Mouse (Mus musculus) telencephalon, adult 2 months (tissue): Measurements from ENCODE around the gene Dnah17.

Experiments
- DNase-seq: peaks from one replicate; pipeline ENCODE4 v3.0.0-alpha.2; 2011; ENCODE audit warnings: low read depth, low spot score

The Dnah17 gene

DNA sequence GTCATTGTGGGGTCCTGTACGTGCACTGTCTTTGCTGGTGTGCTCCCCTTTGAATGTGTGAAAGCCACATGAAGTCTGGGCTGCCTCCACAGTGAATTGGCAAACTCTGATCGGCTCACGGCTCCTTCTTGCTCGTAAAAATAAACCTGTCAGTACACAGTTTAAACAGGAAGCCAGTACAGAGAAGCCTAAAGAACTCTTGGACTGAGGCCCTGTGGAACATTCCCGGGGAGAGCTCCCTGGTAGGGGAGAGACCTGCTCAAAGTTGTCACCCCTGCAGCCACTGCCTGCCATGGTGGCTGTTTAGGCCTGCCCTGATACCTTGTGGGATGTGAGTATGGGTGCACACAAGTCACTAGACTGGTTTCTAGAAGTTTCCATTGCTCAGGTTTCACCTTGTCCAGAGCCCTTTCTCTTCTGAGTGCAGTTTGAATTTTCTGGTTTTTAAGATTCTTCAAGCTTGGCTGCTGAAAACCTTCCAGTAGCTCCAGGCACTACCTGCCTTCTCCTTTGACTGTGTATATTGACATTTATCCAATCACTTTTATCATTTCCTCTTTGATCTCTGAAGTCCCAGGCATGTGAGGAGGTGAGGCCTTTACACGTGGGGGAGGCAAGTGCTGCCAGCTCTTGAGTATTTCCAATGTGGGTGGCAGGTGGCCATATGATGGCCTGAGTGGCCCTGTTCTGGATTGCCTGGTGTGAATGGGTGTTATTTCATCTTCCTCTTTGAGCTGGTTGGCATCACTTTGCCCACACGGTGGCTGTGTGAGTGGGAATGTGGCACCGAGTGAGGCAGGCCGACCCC lies 136.0 kb downstream of the Dnah17 start:
- DNase-seq: peak; percentile 57

DNA sequence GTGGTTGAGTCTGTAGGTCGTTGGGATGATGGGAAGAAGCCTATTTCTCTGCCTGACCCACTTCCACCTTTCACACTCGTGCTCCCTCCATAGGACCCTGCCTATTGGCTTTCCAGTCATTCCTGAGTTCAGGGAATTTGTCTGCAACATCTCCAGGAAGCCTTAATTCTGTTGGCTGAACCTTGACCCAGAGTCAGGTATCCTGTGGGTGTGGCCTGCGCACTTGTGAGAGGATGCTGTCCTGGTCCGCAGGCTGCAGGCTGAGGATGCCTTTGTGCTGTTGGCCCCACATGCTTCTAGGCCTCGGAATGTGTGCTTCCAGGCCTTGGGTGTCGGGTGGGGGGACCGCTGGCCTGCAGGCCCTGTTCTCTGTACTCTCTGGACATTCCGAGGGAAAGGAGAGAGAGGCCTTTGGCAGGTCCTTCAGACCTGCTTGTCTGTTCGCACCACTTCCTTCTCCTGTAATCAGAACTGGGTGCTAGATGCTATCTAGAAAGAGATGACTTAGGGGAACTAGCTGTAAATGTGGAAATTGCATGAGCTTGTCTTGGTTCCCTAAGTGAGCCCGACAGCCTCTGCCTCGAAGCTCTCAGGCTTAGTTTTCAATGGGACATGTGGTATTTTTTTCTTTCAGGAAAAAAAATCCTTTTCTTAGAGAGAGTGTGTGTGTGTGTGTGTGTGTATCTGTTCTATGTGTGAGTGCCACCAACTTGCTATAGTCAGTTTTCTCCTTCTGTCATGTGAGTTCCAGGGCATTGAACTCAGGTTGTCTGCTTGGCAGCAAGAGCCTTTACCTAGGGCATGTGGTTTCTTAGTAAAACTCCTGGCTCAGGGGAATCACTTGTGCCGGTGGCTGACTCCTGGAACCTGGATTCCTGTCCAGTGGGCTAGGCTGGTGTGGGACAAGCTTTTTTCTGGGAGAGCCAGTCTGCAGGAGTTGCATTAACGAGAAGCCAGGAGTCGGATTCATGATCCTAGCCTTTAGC lies 137.0 kb downstream of the Dnah17 start:
- DNase-seq: no peak

DNA sequence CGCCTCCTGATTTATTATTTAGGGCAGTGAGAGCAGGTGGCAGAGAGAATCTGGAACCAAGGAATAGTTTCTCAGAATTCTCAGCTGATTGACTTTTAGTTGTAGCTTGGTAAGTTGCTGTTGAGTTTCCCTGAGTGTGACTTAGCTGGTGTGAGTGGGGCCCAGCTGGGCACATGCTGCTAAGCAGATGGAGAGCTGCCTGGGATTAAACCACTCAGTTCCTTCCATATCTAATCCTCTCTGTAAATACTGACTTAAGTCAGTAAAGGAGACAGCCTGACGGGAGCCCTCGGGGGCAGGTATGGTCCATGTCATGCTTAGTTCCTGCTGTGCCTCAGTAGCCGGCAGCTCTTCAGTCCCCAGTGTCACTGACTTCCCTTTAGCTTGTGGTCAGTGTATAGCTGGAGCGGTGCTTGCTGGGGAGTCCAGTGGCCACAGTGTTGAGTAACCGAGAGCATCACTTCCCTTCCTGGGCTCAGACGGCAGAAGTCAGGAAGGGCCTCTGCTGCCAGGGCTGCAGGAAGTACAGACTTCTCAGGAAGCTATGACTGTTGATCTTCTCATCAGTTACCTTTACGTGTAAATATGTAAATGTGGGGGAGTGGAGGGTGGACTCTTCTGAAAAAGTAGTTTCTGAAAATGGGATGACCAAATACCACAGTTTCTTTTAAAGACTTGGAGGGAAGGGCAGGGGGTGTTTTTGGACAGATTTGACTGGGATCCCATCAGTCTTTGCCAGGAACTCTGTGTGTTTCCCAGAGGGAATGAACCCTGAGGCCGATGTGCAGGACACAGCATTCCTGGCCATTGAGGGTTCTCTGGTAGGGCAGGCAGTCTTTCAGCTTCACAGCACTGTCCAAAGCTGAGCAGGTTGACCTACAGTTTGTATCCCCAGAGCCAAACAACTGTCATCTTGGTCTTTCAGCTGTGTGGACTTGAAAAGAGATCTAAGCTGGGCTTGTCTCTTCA lies 138.6 kb downstream of the Dnah17 start:
- no peak for DNase-seq

DNA sequence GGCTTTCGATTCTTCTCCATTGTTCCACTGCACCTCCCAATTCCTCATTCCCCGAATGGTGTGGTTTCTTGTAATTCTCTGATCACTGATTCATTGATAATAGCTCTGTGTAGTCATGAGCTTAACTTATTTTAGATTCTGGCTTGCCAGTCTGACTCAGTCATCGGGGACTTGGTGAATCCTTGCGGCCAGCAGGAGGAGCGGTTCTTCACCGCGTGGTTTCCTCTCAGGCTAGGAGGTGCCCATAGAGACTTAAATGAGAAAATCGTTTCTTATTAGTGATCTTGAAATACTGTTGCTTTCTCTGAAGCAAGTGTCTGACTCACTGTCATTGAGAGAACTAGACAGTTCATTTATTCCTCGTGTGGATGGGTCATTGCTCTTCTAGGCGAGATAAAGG lies 140.5 kb downstream of the Dnah17 start:
- DNase-seq: no peak

DNA sequence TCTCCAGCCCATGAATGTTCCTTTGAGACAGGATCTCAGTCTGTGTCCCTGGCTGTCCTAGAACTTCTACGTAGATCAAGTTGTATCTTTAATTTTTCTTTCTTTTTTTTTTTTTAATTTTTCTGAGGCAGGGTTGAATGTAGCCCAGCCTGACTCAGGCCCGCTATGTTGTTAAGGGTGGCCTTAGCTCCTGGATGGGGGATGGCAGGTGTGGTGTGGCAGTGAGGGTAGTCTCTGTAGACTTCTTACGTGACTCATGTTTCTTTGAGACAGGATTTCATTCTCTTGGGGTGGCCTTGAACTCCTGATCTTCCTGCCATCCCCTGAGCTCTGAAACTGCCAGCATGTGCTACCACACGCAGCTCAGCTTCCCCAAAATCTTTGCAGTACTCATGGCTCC lies 141.2 kb downstream of the Dnah17 start:
- no peak for DNase-seq

DNA sequence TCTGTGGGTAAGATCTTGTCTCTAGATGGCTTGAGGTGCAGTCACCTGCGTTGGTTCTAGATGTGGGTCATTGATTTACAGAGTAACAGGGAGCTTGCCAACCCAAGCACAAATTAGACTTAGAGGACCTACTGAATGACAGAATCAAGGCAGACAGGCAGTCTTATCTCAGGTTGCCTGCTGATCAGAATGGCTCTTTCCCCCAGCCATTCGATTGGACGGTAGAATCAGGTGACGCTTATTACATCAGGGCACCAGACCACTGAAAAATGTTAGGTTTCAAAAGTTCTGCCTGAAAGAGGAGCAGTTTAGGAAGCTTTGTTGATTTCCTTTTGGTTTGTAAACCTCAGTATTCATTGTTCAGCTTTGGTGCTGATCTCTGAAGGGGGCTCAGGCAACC lies 142.5 kb downstream of the Dnah17 start:
- no peak for DNase-seq

DNA sequence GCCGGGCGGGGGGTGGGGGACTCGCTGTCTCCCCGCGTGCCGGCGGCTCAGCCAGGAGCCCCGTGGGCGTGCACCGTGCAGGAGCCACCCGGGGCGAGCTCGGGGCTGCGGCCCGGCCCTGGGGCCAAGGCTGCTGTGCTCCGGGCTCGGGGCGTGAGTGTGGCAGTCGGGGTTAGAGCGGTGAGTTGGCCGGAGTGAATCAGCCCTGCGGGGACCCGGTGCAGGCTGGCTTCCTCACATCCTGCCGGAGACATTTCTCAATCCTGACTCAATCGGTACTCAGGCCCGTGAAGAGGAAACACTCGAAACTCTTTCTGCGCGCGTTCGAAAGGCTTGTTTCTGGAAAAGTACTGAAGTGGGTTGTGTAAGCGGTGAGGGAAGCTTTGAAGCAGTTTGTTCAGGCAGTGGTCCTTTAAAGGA lies 143.4 kb downstream of the Dnah17 start:
- no peak for DNase-seq

DNA sequence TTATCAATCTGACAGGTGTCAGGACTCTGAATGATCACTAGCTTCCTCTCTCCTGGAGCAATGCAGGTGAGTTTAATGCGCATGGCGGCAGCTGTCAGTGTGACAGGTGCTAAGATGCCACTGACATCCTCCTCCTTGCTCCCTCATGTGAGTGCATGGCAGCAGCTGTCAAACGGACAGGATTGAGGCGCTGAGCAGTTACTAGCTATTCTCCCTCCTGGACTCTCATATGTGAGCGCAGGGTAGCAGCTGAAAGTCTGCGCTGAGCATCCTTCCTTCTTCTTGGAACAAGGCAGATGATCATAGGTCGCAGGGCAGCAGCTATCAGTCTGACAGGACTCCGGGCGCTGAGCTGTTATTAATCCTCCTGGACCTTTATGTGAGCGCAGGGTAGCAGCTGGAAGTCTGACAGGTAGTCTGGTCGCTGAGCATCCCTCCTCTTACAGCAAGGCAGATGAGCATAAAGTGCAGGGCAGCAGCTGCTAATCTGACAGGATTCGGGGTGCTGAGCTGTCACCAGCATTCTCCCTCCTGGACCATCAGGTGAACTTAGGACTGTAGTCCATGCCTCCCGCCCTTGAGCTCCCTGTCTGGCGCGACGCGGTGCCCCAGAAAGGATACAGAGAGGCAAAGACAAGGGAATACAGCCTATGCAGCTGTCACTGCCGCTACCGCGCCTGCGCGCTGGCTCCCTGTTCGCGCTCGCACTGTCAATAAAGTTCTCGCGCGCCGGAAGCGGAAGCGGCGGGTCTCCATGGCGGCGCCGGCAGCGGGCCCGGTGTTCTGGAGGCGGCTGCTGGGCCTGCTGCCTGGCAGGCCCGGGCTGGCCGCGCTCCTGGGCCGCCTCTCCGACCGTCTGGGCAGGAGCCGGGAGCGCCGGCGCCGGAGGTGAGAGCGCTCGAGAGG lies 144.1 kb downstream of the Dnah17 start, which contains the start of gene Pgs1:
Gene Pgs1 (plus strand): TSS at position 167 of the 906 bp plus-strand sequence.
- peak; percentile 76 for DNase-seq

DNA sequence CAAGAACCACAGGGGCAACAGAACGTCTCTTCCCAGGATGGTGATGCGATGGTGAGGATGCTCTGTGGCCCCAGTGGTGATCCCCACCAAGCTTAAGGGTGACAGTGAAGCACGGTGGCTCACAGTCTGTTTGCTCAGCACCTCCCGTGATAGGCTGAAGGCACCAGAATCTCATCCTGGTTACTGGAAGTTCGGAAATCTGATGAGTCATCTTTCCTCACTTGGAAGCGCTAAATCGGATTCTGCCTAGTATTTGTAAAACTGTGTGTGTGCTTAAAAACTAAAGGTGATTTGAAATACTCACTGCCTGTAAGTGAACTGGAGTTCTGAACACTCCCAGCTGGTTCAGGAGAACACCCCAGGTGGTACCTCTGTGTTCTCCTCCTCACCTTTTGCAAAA lies 146.7 kb downstream of the Dnah17 start:
- no peak for DNase-seq

DNA sequence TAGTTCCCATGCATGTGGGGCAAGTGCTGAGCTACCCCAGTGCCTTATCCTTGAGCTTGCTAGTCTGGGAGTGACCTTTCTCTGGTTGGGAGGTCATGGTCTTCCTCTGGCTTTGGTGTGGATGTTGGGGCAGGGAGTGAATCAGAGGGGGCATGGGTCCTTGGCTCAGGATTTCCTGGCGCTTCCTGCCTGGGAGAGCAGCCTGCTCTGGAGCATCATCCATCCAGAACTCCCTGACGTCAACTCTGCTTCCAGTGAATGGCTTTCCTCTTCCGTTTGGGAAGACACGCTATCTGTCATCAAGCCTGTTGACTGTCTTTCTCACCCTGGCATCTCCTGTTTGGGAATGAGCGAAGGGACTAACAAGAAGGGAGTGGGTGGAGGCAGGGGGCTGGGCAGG lies 148.0 kb downstream of the Dnah17 start:
- no peak for DNase-seq

DNA sequence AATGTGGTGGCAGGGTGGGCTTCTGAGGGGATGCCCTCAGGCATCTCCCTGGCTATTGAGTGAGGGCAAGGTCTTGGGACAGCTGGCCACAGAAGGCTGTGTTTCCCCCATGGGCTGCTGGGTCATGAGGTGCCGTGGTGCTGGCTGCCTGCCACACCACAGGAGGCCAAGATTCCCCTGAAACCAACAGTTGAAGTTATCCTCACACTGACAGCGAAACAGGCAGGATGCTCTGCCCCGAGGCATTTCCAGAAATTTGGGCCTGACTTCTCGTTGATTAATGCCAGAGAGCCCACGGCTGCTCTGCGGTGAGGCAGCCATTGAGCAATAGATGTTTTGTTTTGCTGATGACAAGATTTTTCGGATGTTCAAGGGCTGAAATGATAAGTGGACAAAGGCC lies 151.0 kb downstream of the Dnah17 start:
- no peak for DNase-seq

DNA sequence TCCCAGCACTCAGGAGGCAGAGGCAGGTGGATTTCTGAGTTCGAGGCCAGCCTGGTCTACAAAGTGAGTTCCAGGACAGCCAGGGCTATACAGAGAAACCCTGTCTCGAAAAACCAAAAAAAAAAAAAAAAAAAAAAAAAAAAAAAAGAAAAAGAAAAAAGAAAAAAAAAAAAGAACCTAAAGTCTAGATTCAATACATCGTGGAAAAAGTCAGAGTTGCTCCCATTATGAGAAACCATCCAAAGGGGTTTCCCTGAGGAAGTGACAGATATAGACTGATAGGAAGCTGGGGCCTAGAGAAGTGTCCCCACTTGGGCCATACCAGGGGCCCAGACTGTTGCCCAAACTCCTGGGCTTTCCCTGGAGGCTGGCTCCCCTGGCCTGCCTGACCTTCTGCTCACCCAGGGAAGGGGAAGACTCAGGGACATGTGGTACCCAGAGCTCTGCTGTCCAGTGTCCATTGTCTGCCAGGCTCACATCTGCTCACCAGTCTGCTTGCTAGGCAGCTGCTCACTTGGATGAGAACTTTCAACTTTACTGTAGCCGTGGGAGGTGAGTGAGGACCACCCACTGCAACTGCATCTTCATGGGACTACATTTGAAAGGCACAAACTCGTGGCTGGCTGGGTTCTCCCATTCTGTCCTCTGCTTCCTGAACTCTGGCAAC lies 152.6 kb downstream of the Dnah17 start:
- DNase-seq: no peak

DNA sequence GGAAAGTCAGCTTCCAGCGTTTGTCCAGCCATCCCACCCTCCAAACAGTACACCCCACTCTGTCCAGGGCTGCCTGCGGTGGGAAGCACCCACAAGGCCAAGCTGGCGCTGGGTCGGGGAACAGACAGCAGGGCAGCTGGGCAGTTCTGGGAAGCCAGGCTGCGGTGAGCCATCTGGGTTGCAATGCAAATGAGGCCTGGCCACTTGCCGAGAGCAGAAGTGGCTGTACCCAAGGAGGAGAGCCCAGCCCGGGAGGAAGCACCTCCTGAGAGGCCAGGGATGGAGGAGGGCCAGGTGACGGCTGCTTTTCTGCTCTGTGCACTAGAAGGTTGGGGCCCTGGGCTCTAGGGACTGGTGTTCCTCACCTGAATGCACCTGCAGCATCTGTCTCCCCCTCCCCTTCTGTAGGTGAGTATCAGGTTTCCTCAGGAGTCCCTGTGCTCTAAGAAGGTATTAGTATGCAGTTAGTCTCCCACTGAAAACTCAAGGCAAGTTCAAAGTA lies 154.3 kb downstream of the Dnah17 start:
- no peak for DNase-seq

DNA sequence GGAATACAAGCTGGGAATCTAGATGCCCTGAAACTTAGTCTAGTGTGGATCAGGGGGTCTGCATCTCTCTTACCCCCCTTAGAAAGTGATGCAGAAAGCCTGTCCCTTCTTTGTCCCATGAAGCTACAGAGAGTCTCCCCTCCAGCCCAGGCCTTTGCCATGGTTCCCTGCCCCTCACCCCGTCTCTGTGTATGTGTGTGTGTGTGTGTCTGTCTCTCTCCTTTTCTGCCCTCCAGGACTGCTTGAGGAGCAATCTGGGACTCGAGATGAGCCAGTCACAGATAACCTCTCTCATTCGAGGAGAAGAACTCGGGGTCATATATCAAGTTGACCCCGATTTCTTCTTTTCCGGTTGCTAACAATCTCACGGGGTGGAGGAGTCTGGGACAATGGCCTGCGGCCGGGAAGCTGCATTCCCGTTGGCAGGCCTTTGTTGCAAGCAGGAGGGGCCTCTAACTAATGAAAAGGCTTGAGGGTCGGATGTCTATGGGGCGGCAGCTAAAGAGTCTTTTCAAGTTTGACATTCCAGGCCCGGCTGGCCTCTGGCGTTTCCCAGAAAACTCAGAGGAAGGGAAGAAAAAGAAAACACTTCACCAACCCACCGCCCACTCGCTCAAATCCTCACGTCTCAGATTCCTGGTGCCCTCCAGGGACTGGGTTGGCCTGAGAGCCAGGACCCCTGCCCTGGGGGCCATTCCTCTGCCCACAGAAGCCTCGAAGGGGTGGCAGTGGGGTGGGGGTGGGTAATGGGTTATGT lies 155.0 kb downstream of the Dnah17 start:
- no peak for DNase-seq

DNA sequence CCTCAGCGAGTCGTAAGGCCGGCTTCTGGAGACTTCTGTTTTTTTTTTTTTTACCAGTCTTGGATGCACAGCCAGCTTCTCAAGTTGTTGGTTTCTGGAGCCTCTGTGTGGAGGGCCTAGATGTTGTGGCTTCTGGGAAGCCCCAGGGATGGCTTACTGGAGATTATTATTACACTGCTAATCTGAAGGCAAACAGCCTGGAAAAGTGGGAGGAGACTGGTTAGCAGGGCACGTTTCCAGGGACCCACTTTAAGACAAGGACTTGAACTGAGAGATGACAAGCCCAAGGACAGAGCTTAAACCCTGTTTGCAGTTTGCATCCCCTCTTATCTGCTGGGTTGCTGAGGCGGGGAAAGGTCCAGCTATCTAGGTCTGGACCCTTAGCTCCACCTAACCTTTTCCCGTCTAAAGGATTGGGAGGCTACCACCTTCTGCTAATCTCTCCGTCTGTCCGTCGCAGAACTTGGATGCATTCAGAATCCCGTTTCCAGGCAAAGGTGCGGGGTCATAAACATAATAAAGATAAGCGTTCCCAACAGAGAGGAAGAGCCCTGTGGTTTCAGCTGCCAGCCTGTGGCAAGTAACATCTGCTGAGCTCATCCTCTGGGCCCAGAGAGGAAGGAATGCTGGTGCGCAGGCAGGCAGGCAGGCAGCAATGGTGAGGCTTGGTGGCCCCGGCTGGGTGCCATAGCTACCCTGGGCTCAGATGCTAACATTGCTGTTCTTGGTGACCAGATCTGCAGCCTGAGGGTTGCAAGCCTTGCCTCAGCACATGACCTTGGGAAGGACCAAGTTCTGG lies 155.9 kb downstream of the Dnah17 start:
- no peak for DNase-seq

DNA sequence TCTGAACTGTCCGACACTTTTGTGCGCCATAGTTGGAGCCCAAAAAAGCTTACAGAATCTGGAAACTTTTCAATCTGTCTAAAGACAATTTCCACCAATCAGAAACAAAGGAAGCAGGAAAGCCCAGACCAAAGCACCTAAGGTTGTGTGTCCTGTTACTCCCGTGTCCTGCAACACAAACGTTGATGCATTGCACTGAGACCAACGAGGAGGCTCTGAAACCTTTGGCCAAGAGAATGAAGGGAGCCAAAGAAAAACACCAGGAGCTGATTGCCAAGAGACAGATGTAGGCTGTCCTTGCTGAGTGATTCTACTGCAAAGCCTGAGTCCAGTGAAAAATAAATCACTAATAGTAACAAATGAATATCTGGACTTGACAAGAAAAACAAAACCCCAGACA lies 156.9 kb downstream of the Dnah17 start:
- DNase-seq: no peak

DNA sequence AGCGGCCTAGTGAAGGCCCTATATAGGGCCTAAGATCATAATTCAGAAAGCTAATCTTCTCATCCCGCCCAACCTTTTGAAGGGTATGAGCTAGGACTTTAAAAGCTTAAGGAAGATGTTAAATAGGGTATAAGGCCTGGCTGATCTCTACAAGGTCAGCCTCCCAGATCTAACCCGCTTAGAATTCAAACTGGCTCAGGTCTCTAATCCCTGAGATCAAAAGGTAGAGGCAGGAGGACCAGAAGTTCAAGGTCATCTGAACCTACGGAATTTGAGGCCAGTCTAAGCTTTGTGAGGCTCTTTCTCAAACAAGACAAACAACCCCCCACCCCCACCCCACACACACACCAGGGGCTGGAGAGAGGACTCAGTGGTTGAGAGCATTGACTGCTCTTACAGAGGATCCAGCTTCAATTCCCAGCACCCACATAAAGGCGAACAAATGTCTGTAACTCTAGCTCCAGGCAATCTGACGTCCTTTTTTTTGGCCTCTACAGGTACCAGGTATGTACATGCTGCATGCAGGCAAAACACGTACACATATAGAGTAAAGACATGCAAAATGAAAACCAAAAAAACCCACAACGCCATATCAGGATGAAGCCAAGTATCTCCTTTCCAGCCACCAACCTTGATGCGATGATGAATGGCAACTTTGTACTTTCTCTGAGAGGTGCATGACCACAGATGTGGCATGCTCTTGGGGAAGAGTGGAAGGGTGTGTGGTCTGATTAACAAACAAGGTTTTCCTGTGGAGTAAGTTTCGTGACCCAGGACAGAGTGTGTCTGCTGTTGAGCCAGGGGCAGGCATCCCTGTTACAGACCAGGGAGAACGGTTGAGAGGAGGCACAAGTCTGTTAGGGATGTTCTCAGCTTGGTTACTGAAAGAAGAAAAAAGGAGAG lies 157.5 kb downstream of the Dnah17 start:
- DNase-seq: no peak
